Mouse (Mus musculus) hindbrain, postnatal 0 days (tissue): ENCODE data around the gene Tmem33. TPM values are rescaled to one million over a fixed set of nuclear protein-coding genes. Genes with fewer than 3 reads are reported as not detected.

Source experiments
- ATAC-seq: fragments of 200-750 bp; cut with Nextera tagmentation; 2 replicates; pipeline ENCODE4 v1.8.0; 2017; ENCODE audit warnings: mild to moderate bottlenecking, moderate TSS enrichment, moderate library complexity
- DNase-seq: peaks from one replicate; pipeline ENCODE4 v3.0.0-alpha.2; 2015; ENCODE audit warnings: low spot score
- H3K27ac ChIP-seq: fragments of 300-500 bp; sonication (generic); 2 replicates; pipeline ENCODE4 v1.5.1; 2014; ENCODE audit warnings: mild to moderate bottlenecking
- H3K27me3 ChIP-seq: fragments of 300-500 bp; sonication (generic); 2 replicates; pipeline ENCODE4 v1.6.1; 2014; ENCODE audit warnings: low read length, mixed read lengths; ENCODE audit not compliant: insufficient read depth
- H3K36me3 ChIP-seq: fragments of 300-500 bp; sonication (generic); 2 replicates; pipeline ENCODE4 v1.6.1; 2014; ENCODE audit warnings: low read length, mixed read lengths; ENCODE audit not compliant: insufficient read depth
- H3K4me1 ChIP-seq: fragments of 300-500 bp; sonication (generic); 2 replicates; pipeline ENCODE4 v1.6.1; 2014; ENCODE audit warnings: antibody characterized with exemption, low read length, mixed read lengths; ENCODE audit not compliant: insufficient read depth
- H3K4me2 ChIP-seq: fragments of 300-500 bp; sonication (generic); 2 replicates; pipeline ENCODE4 v1.6.1; 2014; ENCODE audit warnings: low read depth, mild to moderate bottlenecking, low read length, moderate library complexity, mixed read lengths
- H3K4me3 ChIP-seq: fragments of 300-500 bp; sonication (generic); 2 replicates; pipeline ENCODE4 v1.5.1; 2014; ENCODE audit warnings: low read length
- H3K9ac ChIP-seq: fragments of 300-500 bp; sonication (generic); replicated peaks from 2 replicates; pipeline ENCODE4 v1.6.1; 2014; ENCODE audit warnings: mild to moderate bottlenecking, low read length, moderate library complexity, mixed read lengths
- H3K9me3 ChIP-seq: fragments of 300-500 bp; sonication (generic); 2 replicates; pipeline ENCODE4 v1.6.1; 2016; ENCODE audit warnings: low read length, mixed read lengths
- CTCF ChIP-seq: IDR thresholded peaks from 2 replicates; pipeline ENCODE4 v1.5.1; 2016; ENCODE audit warnings: antibody characterized with exemption, control low read depth, low read depth
- WGBS: fragments of 180-500 bp; shearing (Covaris S2); extraction: QIAGEN DNeasy Blood & Tissue Kit; methylation state at CpG from one replicate; pipeline ENCODE4 v1.1.7; 2014; 5-methylcytosine and 5-hydroxymethylcytosine counted together
- polyA plus RNA-seq: library from polyadenylated mRNA; unstranded; fragments of >200 nt; fragmentation: Nextera tagmentation; extraction: Ambion mirVana; gene quantifications from 2 replicates; pipeline ENCODE4 v1.2.1, GENCODE M21; 2015
- total RNA-seq: library from RNA; depleted of rRNA; stranded (reverse); fragments of >200 nt; gene quantifications from 2 replicates; pipeline ENCODE4 v1.2.3, GENCODE M21; 2014; rRNA removed

Gene Tmem33
- 64.5 and 83.3 TPM in 2 replicates for total RNA-seq
- polyA plus RNA-seq, result 61.5 and 67.4 TPM in 2 replicates

- peak within 1 kb of the TSS; percentile 99 for H3K4me3 ChIP-seq
- no peaks in the 10 kb centered on the region for H3K9me3 ChIP-seq
- peak; percentile 91 for ATAC-seq
- peak within 1 kb of the TSS; percentile 83 for H3K4me2 ChIP-seq
- H3K4me1 ChIP-seq, result peaks cover 7% of the 10 kb centered on the region
- WGBS, result under 1% methylated on average over 67 of the region's 67 CpGs
- H3K27me3 ChIP-seq, result no peaks in the 10 kb centered on the region
- no peak; the same call in 1 of the 2 replicates for TF ChIP-seq CTCF
- peaks cover 13% of the 10 kb centered on the region; the same call in 1 of the 2 replicates for H3K36me3 ChIP-seq
- DNase-seq, result peak; percentile 98
- H3K27ac ChIP-seq, result peak within 1 kb of the TSS; percentile 94
- H3K9ac ChIP-seq, result peak within 1 kb of the TSS; percentile 88
These were observed at the start of gene Tmem33 for GRCm38 (mm10) chr5:67260531-67261371. Tmem33 (plus strand) TSS chr5:67260565.

GRCm38 (mm10) chr5:67213168-67213567 lies 47.2 kb upstream of the Tmem33 start:
- no peak overlapping the region for H3K27ac ChIP-seq
- DNase-seq (no peak), ATAC-seq (no peak)
- H3K27me3 ChIP-seq, result peaks cover 74% of the 10 kb centered on the region
- WGBS, result 36% methylated on average over 5 of the region's 5 CpGs
- H3K9ac ChIP-seq, result no peak overlapping the region
- no peaks in the 10 kb centered on the region for H3K36me3 ChIP-seq
- no peak overlapping the region for H3K4me2 ChIP-seq
- H3K4me3 ChIP-seq, result no peak overlapping the region
- H3K4me1 ChIP-seq, result no peaks in the 10 kb centered on the region
- no peak for TF ChIP-seq CTCF
- H3K9me3 ChIP-seq, result no peaks in the 10 kb centered on the region

DNA sequence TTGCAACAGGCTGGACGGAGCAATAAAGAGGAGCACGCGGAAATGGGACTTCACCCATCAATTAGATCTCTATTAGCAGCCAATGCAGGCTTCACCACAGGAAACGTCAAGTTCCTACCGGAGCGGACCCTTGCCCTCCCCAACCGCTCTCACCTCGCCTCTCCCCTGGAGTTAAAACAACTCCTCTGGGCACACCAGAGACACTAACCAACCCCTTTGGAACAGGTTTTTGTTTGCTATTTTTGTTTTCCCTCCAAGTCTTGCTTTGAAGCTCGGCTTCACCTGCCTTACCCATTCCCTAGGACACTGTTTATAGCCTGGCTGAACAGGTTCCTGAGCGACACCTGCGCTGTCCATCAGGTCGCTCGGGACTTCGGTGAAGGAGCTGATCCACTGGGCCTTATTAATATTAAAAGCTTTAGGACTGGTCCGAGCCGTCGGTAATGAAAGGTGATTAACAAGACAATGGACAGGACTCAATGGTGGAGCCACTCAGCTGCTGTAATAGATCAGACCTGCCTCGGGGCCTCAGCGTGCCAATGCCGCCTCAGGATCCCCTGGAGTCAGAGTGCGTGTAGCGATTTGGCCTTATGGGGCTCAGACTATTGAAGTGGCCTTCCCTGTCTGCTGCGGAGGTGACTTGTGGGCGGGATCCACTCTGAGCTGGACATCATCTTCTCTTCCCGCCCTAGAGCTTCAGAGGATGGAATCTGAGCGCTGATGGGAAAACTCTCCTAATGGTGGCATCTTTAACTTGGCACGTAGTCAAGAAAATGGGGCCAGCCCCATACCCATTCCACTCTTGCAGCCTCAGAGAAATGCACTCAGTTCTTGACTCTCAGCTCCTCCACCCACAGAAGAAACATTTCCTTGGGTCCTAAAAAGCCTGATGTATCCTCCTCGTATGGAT lies 45.0 kb upstream of the Tmem33 start:
- 2% methylated on average over 28 of the region's 28 CpGs for WGBS
- Histone ChIP-seq H3K36me3 (no peaks in the 10 kb centered on the region), H3K4me2 (peak overlapping the region; percentile 44), H3K4me3 (peak overlapping the region; percentile 15), H3K27ac (no peak overlapping the region), H3K9ac (no peak overlapping the region), H3K27me3 (peaks cover 76% of the 10 kb centered on the region), H3K9me3 (no peaks in the 10 kb centered on the region), H3K4me1 (no peaks in the 10 kb centered on the region)
- DNase-seq (no peak), ATAC-seq (peak; percentile 43; the same call in 1 of the 2 replicates)
- TF ChIP-seq CTCF, result no peak

GRCm38 (mm10) chr5:67216031-67216778 lies 44.2 kb upstream of the Tmem33 start:
- Histone ChIP-seq H3K36me3 (no peaks in the 10 kb centered on the region), H3K27me3 (peaks cover 77% of the 10 kb centered on the region), H3K4me1 (no peaks in the 10 kb centered on the region), H3K4me2 (peak overlapping the region; percentile 44), H3K9ac (no peak overlapping the region), H3K27ac (no peak overlapping the region), H3K4me3 (peak overlapping the region; percentile 15), H3K9me3 (no peaks in the 10 kb centered on the region)
- no peak for DNase-seq
- under 1% methylated on average over 42 of the region's 49 CpGs for WGBS
- no peak for TF ChIP-seq CTCF
- ATAC-seq, result peak; percentile 47

GRCm38 (mm10) chr5:67216779-67217095 lies 43.6 kb upstream of the Tmem33 start:
- no peak overlapping the region for H3K27ac ChIP-seq
- ATAC-seq, result no peak
- H3K9ac ChIP-seq, result no peak overlapping the region
- WGBS, result 3% methylated on average over 9 of the region's 9 CpGs
- peaks cover 82% of the 10 kb centered on the region for H3K27me3 ChIP-seq
- TF ChIP-seq CTCF, result no peak
- H3K4me3 ChIP-seq, result peak overlapping the region; percentile 15; the same call in 1 of the 2 replicates
- no peak for DNase-seq
- H3K36me3 ChIP-seq, result no peaks in the 10 kb centered on the region
- no peak overlapping the region; the same call in 1 of the 2 replicates for H3K4me2 ChIP-seq
- H3K9me3 ChIP-seq, result no peaks in the 10 kb centered on the region
- H3K4me1 ChIP-seq, result no peaks in the 10 kb centered on the region

DNA sequence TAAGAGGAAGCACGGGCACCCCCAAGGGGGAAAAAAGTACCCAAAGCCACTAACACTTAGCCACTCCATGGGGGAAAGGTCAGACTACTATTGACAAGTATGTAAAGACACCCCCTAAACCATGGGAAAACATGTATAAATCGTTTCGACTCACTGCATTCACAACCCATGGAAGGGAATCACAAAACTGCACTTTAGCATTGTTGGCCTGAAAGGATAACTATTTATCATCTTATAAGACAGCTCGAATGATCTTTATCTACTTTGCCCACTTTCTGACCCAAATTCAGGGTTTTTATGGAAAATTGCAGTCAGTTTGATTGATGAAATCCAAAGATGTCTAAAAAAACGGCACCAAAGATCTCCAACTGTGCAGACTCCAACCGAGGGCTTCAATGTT lies 38.5 kb upstream of the Tmem33 start:
- Histone ChIP-seq H3K36me3 (no peaks in the 10 kb centered on the region), H3K4me3 (no peak overlapping the region), H3K4me2 (no peak overlapping the region), H3K9me3 (peaks cover 3% of the 10 kb centered on the region; the same call in 1 of the 2 replicates), H3K4me1 (no peaks in the 10 kb centered on the region), H3K27me3 (peaks cover 90% of the 10 kb centered on the region), H3K9ac (no peak overlapping the region), H3K27ac (no peak overlapping the region)
- WGBS, result 9% methylated on average over 6 of the region's 6 CpGs
- ATAC-seq, result no peak
- no peak for DNase-seq
- no peak for TF ChIP-seq CTCF
